Mouse (Mus musculus) heart, adult 2 months (tissue): ENCODE measurements around the gene Asic2.

Experiments
- CTCF ChIP-seq: fragments of 200-600 bp; IDR thresholded peaks from 2 replicates; pipeline ENCODE4 v1.8.1; 2022; ENCODE audit warnings: antibody characterized with exemption, mild to moderate bottlenecking, moderate library complexity
- POLR2A ChIP-seq: fragments of 200-500 bp; IDR thresholded peaks from 2 replicates; pipeline ENCODE4 v1.6.1; 2011; ENCODE audit warnings: mild to moderate bottlenecking, low read depth, low read length, control low read depth; ENCODE audit not compliant: insufficient read depth

GRCm38 (mm10) chr11:80877131-80877651 lies 1091.1 kb downstream of the Asic2 start:
- TF ChIP-seq CTCF (no peak), POLR2A (no peak)
